Mouse (Mus musculus) layer of hippocampus, adult 9-10 months (tissue): ENCODE measurements around the gene Pip5k1a.
A peak's percentile ranks its signal among the peaks of the same experiment; 100 is the strongest.
"Not testable (repeated sequence)": the region's sequence is repeated elsewhere in the genome, so short reads cannot be mapped to it uniquely, and the experiment has no call there.

Experiments
- DNase-seq: peaks from one replicate; pipeline ENCODE4 v3.0.0; 2022; ENCODE audit warnings: low spot score

Pip5k1a gene

GRCm38 (mm10) chr3:95042166-95042837 is 64.4 kb downstream of the Pip5k1a start, which contains the start of gene Psmd4:
Psmd4 (minus strand) TSS chr3:95042614.
- DNase-seq, result peak; percentile 96

DNA sequence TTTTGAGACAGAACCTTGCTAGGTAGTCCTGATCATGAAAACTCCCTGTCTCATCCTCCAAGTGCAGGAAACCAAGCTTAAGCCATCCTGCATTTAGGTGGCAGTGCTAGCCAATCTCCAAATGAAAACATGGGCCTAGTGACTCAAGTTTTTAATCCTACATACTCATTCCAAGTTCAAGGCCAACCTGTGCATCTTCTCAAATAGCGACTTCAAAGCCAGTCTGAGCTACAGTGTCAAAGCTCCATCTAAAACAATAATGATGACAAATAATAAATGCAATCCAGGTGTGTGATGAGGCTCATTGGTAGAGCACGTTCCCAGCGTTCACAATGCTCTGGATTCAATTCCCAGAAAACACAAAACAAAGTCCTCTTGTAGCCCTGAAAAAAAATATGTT is 65.1 kb downstream of the Pip5k1a start:
- no peak for DNase-seq

DNA sequence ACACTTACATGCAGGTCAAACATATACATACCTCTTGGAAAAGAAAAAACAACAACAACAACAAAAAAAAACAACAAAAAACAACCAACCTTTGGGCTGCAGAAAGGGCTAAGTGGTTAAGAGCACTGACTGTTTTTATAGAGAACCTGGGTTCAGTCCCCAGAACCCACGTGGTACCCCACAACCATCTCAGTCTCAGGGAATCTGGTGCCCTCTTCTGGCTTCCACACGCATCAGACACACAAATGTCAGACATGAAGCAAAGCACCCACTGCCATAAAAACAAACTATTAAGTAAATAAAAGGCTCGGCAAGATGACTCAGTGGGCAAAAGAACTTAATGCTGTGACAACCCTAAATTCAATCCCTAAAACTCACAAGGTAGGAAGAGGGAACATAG is 76.8 kb downstream of the Pip5k1a start:
- DNase-seq, result no peak

GRCm38 (mm10) chr3:95029291-95029827 is 77.4 kb downstream of the Pip5k1a start:
- DNase-seq, result not testable (repeated sequence)

GRCm38 (mm10) chr3:95028603-95029002 is 78.1 kb downstream of the Pip5k1a start:
- no peak for DNase-seq

GRCm38 (mm10) chr3:95027701-95028100 is 79.0 kb downstream of the Pip5k1a start:
- peak; percentile 71 for DNase-seq

DNA sequence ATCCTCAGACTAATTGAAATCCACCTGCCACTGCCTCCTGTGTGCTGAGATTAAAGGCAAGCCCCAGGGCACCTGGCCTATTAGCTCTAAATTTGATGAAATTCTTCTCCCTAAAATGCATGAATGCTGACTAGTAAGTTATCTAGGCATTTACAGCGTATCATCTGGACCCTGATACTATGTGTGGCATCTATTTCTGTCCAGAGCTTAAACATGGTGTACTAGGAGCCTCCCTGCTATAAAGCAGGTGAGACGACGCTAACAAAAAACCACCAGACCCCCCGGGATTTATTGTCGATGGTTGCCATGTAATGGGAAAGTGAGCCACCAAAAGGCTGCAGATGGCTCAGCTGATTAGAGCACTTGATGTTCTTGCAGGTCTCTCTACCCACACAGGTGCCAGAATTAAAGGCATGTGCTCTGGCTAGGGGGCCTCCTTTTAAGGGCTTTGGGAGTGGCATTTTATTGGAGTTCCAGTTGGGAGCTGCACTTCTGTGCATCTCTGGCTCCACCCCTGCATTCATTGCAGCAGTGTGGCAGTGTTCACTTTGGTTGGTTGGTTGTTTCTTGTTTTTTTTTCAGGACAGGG is 79.6 kb downstream of the Pip5k1a start:
- DNase-seq, result no peak

DNA sequence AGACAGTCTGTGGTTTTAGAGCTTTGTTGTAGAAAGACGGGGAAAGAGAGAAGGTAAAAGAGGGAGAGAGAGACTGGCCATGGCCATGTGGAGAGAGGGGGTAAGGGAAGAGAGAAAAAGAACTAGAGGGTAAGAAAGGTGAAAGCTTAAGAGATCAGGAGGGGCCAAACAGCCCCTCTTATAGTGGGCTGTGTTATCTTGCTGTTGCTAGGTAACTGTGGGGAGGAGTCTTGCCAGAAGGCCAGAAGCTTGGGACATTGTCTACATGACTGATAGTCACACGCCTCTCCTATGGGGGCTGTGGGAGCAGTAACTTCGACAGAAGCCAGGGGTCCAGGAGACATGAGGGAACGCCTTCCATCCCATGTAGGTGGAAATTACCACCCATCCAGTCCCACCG is 81.5 kb downstream of the Pip5k1a start:
- no peak for DNase-seq

DNA sequence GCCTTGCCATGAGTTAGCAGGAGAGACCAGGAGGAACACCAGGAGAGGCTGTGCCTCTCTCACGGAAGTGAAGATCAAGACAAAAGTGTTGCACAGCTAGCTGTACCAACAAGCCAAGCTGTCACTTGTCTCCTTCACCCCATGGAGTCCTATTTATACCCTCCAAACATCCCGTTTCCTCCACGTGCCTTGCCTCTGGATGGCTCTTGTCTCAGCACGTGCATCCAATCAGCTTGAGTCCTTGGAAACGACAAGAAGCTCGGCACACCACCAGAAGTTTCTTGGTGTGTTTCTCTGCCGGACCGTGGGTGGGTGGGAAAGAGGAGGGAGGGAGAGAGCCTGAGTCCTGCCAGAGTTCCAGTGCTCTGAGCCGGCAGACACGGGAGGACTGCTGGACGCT is 82.2 kb downstream of the Pip5k1a start:
- no peak for DNase-seq

- DNase-seq, result not testable (repeated sequence)
Measured at GRCm38 (mm10) chr3:95020956-95021355, 85.8 kb downstream of the Pip5k1a start.

GRCm38 (mm10) chr3:95018741-95019140 is 88.0 kb downstream of the Pip5k1a start:
- DNase-seq, result no peak

- DNase-seq, result no peak
Measured at GRCm38 (mm10) chr3:95016532-95017056, 90.1 kb downstream of the Pip5k1a start.

GRCm38 (mm10) chr3:95015891-95016531 is 90.7 kb downstream of the Pip5k1a start:
- DNase-seq, result peak; percentile 81

DNA sequence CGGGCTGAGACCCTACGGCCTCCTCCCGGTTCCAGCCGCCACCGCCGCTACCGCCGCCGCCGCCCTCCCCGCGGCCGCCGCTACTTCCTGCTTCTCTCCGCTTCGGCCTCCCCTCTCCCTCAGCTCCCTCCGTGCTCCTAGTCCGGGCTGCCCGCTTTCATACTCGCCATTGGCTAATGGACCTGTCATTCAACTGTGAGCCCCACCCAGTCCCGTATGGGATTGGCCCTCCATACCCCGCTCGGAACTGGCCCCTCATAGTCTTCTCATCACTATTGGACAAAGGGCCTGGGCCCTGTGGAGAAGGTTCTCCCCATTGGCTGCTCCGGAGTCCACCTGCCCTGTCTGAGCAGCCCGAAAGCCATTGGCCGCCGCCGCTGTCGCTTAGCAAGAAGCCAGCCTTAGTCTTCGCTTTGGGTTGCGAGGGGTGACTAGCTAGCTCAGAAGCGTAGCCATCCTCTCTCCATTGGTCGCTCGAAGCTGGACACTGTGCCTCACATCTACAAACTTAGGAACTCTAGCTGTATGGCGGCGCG is 91.3 kb downstream of the Pip5k1a start, which contains the start of gene Zfp687:
Zfp687 (minus strand) TSS at position 112 of the 536 bp plus-strand sequence.
- DNase-seq, result peak; percentile 100

- DNase-seq, result no peak
Measured at GRCm38 (mm10) chr3:95014428-95015151, 92.1 kb downstream of the Pip5k1a start.

DNA sequence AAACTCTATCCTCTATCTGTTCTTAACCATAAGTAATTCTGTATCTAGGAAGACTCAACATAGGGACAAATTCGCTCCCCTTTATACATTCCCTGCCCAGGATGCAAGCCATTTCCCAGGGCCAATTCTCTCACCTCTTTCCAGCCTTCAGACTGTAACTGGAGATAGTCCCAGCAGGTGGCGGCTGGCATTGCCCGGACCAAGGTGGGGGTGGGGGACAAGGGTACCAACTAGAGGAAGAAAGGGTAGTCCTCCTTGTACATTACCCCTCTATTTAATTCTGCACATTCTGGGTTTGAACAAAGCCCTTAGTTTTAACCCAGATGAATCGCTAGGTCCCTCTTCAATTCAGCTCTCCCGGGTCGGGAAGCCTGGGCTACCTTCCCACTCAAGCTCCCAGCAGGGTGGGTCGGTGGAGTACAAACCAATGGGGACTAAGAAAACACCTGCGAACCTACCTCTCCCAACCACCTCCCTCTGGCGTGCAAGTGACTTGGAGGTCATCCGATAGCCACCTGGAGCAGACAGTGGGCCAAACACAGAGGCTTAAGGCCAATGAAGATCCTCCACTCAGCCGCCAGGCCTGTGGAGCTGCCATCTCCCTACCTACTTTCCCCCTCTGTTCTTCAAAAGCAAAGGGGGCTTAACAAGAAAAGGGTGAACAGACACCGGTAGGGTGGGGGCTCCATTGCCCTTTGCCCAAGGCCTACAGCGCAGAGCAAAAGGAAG is 92.9 kb downstream of the Pip5k1a start:
- DNase-seq, result no peak

DNA sequence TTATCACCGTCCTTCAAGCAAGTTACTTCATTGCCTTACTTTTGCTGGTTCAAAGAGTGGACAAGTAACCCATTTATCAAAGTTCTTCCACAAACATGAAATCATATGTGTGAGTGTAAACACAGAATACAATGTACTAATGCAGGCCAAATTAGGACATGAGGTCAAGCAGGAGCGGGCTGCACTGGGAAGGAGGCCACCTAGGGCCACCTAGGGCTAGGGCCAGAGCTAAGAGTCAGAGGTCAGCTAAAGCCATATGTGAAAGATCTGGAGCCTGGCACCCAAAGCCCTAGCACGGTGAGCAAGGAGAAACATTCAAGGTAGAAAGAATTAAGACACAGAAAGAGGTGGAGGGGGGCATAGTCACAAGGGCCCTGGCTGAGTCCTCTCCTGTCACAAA is 93.7 kb downstream of the Pip5k1a start:
- no peak for DNase-seq

GRCm38 (mm10) chr3:95010396-95010795 is 96.3 kb downstream of the Pip5k1a start:
- no peak for DNase-seq
